ENCODE assay signal across 10 mouse cellular contexts in the genomic region with DNA sequence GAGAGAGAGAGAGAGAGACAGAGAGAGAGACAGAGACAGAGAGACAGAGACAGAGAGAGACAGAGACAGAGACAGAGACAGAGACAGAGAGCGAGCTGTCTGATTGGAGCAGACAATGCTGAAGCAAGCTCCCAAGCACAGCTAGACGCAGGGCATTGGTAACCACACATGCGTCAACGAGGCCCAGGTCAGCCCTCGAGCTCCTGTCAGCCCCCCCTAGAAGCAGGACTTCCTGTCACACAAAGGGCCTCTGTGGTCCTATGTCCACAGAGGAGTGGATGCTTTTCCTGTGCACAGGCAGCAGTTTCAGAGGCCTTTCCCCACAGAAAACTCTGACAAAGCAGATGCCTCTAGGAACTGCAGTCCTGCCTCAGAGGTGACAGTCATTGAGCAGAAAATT. TPM values are rescaled to one million over a fixed set of nuclear protein-coding genes. Genes with fewer than 3 reads are reported as not detected.
DNase-seq lines count a peak whose midpoint lies in the region; ATAC-seq and TF ChIP-seq lines count a peak whose summit lies in the region.
"Had no signal": no experiment of that assay in that cellular context is flagged by ENCODE, and none has a peak within 500 bp of the region (broad histone marks: within the 10 kb centered on the region; RNA-seq: fewer than 3 reads in every experiment).

No protein-coding gene starts in this region.

- ATAC-seq in kidney, embryonic 15.5 days (replicated peaks; ENCODE audit: low FRiP score), result no peak
- peak; percentile 34; the same call in 1 of the 2 replicates for ATAC-seq in heart, postnatal 0 days (ENCODE audit: insufficient read depth, low read depth)
- ATAC-seq in liver, embryonic 16.5 days (ENCODE audit: low read depth), result no peak
- no peak for ATAC-seq in intestine, postnatal 0 days

- no peak overlapping the region for H3K9ac ChIP-seq in kidney, embryonic 15.5 days
- H3K9ac ChIP-seq in heart, postnatal 0 days (replicated peaks; ENCODE audit: low read depth, low read length), result no peak overlapping the region
- peak overlapping the region; percentile 15 for H3K9ac ChIP-seq in liver, embryonic 16.5 days (ENCODE audit: low read depth, low read length)
- no peak overlapping the region for H3K9ac ChIP-seq in intestine, postnatal 0 days (ENCODE audit: low read depth, low read length)
- H3K9ac ChIP-seq: midbrain, embryonic 12.5 days had no signal

- DNase-seq in kidney, adult 11 months, result no peak
- peak; percentile 44 for DNase-seq in embryo, embryonic 10.5 days (ENCODE audit: low spot score)
- no peak for DNase-seq in heart, postnatal 0 days (ENCODE audit: low spot score)
- no peak for DNase-seq in thymus, postnatal 4 days
- DNase-seq in cerebellum, postnatal 10 days, result no peak
- DNase-seq: cerebellum, adult 2 months had no signal

- no peak for TF ChIP-seq CTCF in heart, postnatal 0 days (IDR thresholded peaks at IDR 0.05; ENCODE audit: low read depth)
- no peak for TF ChIP-seq CTCF in intestine, postnatal 0 days (IDR thresholded peaks at IDR 0.05; ENCODE audit: low read depth)

- no peaks in the 10 kb centered on the region for H3K27me3 ChIP-seq in kidney, embryonic 15.5 days
- no peaks in the 10 kb centered on the region for H3K27me3 ChIP-seq in heart, postnatal 0 days (ENCODE audit: control insufficient read depth, insufficient read depth, low read length)
- H3K27me3 ChIP-seq in liver, embryonic 16.5 days (ENCODE audit: control insufficient read depth, insufficient read depth, low read depth, low read length), result no peaks in the 10 kb centered on the region
- H3K27me3 ChIP-seq in intestine, postnatal 0 days (replicated peaks; ENCODE audit: control insufficient read depth, insufficient read depth, low read length), result no peaks in the 10 kb centered on the region
- H3K27me3 ChIP-seq: midbrain, embryonic 12.5 days had no signal

- no peaks in the 10 kb centered on the region for H3K36me3 ChIP-seq in kidney, embryonic 15.5 days
- H3K36me3 ChIP-seq in heart, postnatal 0 days (replicated peaks; ENCODE audit: control insufficient read depth, insufficient read depth, low read length), result no peaks in the 10 kb centered on the region
- no peaks in the 10 kb centered on the region for H3K36me3 ChIP-seq in liver, embryonic 16.5 days (ENCODE audit: control insufficient read depth, insufficient read depth)
- H3K36me3 ChIP-seq in intestine, postnatal 0 days (ENCODE audit: control insufficient read depth, insufficient read depth), result no peaks in the 10 kb centered on the region
- H3K36me3 ChIP-seq: midbrain, embryonic 12.5 days had no signal

- WGBS in kidney, embryonic 15.5 days, result 41% methylated on average over 5 of the region's 5 CpGs
- 36% methylated on average over 5 of the region's 5 CpGs for WGBS in heart, postnatal 0 days
- WGBS in liver, embryonic 16.5 days (ENCODE audit: insufficient replicate concordance), result 28% methylated on average over 5 of the region's 5 CpGs
- WGBS in intestine, postnatal 0 days, result 63% methylated on average over 5 of the region's 5 CpGs

- no peak overlapping the region for H3K4me2 ChIP-seq in kidney, embryonic 15.5 days
- H3K4me2 ChIP-seq in heart, postnatal 0 days (ENCODE audit: low read depth, low read length), result no peak overlapping the region
- H3K4me2 ChIP-seq in liver, embryonic 16.5 days (ENCODE audit: low read depth, low read length), result no peak overlapping the region
- no peak overlapping the region for H3K4me2 ChIP-seq in intestine, postnatal 0 days (replicated peaks; ENCODE audit: low read depth)
- H3K4me2 ChIP-seq: midbrain, embryonic 12.5 days had no signal

- no peaks in the 10 kb centered on the region for H3K9me3 ChIP-seq in kidney, embryonic 15.5 days (replicated peaks)
- no peaks in the 10 kb centered on the region for H3K9me3 ChIP-seq in heart, postnatal 0 days (replicated peaks; ENCODE audit: control insufficient read depth, low read length)
- H3K9me3 ChIP-seq in liver, embryonic 16.5 days (replicated peaks; ENCODE audit: control insufficient read depth, low read length), result no peaks in the 10 kb centered on the region
- H3K9me3 ChIP-seq in intestine, postnatal 0 days (ENCODE audit: control insufficient read depth), result no peaks in the 10 kb centered on the region
- H3K9me3 ChIP-seq: midbrain, embryonic 12.5 days had no signal

- peaks cover 53% of the 10 kb centered on the region for H3K4me1 ChIP-seq in kidney, embryonic 15.5 days
- H3K4me1 ChIP-seq in heart, postnatal 0 days (ENCODE audit: control insufficient read depth, insufficient read depth), result peaks cover 86% of the 10 kb centered on the region
- peaks cover 90% of the 10 kb centered on the region for H3K4me1 ChIP-seq in liver, embryonic 16.5 days (ENCODE audit: control insufficient read depth, low read depth, low read length)
- no peaks in the 10 kb centered on the region for H3K4me1 ChIP-seq in intestine, postnatal 0 days (replicated peaks; ENCODE audit: control insufficient read depth, insufficient read depth, low read length)

- TF ChIP-seq EP300 in heart, postnatal 0 days (IDR thresholded peaks at IDR 0.05; ENCODE audit: low read depth), result no peak

- H3K4me3 ChIP-seq in kidney, embryonic 15.5 days (replicated peaks), result no peak overlapping the region
- no peak overlapping the region for H3K4me3 ChIP-seq in heart, postnatal 0 days (ENCODE audit: low read depth, low read length)
- H3K4me3 ChIP-seq in liver, embryonic 16.5 days (ENCODE audit: low read depth, low read length), result no peak overlapping the region
- H3K4me3 ChIP-seq in intestine, postnatal 0 days (ENCODE audit: low read depth, low read length), result no peak overlapping the region
- H3K4me3 ChIP-seq: midbrain, embryonic 12.5 days had no signal

- peak overlapping the region; percentile 56; the same call in 1 of the 2 replicates for H3K27ac ChIP-seq in kidney, embryonic 15.5 days
- H3K27ac ChIP-seq in heart, postnatal 0 days (ENCODE audit: low read depth), result peak overlapping the region; percentile 74
- H3K27ac ChIP-seq in liver, embryonic 16.5 days (ENCODE audit: low read length), result peak overlapping the region; percentile 97
- no peak overlapping the region for H3K27ac ChIP-seq in intestine, postnatal 0 days (ENCODE audit: low read depth, low read length)
- H3K27ac ChIP-seq: midbrain, embryonic 12.5 days had no signal

RNA-seq across cellular contexts. Expression of a gene that starts 38.6 kb away (rescaled TPM):
- polyA plus RNA-seq in kidney, embryonic 15.5 days (2015; fragmentation: Nextera tagmentation; extraction: Ambion mirVana), result 74.6 and 76.4 TPM in 2 replicates
- total RNA-seq in heart, postnatal 0 days (2014; rRNA removed; ENCODE audit: low replicate concordance), result 65.0 and 78.0 TPM in 2 replicates
- polyA plus RNA-seq in heart, postnatal 0 days (2015; fragmentation: Nextera tagmentation; extraction: Ambion mirVana), result 53.0 and 63.3 TPM in 2 replicates
- polyA plus RNA-seq in liver, embryonic 16.5 days (2015; fragmentation: Nextera tagmentation; extraction: Ambion mirVana), result 45.6 and 47.9 TPM in 2 replicates
- polyA plus RNA-seq in intestine, postnatal 0 days (2015; fragmentation: Nextera tagmentation; extraction: Ambion mirVana), result 40.9 and 47.3 TPM in 2 replicates
